Mouse (Mus musculus): ENCODE measurements around the gene Xylt1. TPM values are rescaled to one million over a fixed set of nuclear protein-coding genes. Genes with fewer than 3 reads are reported as not detected.

Xylt1 gene
- total RNA-seq, 1 experiment from 2014 or later, result 30.0 TPM

DNA sequence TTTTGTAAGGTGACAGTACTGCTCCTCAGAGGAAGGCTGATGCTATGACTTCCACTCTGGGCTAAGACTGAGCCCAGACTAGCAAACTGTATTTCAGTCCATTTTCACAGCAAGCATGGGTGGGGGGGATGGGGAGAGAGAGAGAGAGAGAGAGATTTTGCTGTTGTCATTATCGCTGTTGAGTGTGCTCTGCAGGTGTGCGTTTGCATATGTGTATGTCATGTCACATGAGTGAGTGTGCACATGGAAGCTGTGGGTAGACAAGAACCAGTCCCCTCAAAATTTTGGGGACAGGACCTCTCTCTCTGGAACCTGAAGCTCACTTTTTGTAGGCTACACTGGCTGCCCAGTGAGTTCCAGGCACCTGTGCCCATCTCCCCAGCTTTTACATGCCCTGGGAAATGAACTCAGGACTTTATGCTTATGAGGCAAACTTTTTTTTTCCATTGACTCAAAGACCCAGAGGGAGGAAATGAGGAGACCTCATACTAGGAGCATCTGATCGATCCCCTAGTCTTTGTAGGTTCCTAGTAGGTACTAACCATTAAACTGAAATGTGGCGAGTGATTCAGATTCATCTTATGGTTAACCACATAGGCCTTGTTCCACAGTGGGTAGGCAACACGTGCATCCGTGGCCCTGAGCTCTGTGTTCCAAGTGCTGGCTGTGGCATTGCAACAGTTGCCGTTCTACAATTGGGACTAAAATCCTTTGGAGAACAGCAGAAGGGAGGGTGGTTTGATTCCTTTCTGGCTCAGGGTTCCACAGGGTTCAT, 85.4 kb downstream of the Xylt1 start:
- ATAC-seq (replicated peaks; ENCODE audit: insufficient number of reproducible peaks, low FRiP score, low TSS enrichment, poor library complexity, severe bottlenecking), result no peak

DNA sequence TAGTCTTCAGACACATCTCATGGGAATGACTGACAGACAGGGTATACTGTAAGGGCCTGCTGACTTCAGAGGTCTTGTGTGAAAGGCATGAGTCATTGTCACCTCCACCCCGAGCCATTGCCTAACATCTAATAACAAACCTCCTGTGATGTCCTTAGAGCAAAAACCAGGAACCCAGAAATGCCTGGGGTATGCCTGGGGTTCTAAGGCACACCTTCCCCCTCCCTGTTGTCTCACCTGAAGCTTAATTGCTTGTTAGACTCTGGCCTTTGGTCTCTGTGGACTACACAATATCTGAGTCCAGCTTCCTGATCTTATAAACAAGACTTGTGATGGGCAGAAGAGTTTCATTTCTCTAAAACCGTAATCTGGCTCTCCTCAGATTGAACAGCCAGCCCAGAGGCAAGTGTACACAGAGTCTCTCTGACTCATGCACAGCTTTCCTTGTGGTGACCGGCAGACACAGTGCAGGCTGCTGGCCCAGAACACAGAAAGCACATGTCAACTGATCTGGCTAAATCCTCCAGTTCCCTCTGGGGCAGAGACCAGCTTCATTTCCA, 89.5 kb downstream of the Xylt1 start:
- ATAC-seq (replicated peaks; ENCODE audit: insufficient number of reproducible peaks, low FRiP score, low TSS enrichment, poor library complexity, severe bottlenecking), result peak; percentile 75

DNA sequence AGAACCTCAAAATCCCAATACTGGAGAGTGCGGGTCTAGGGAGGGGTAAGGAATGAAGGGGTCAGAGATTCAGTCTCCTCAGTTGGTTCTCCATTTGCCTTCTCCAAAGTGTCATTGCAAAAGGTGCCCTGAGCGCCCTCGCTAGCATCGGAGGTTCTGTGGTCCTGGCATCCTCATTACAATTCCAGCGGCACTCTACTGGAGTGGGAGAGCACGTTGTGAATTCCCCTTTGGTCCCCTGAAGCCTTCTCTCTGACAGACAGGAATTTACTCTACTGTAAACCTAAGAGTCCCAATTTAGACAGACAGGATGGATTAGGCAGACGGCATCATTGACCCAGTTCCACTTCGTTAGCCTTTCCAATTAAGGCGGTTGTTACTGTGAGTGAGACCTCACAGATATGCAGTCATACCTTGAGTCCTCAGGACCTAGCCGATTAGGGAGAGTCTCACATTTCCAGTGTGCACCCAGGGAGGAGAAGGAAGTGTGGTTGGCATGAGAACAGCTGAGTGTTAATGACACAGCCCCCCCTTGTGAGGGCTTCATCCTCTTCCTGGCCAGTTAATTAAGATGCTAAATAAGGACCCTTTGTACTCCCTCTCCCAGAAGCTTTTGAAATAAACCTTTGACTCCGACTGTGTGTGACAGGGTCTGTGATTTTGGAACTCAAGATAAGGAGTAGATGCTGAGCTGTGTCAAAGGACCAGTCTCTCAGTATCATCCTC, 91.4 kb downstream of the Xylt1 start:
- ATAC-seq (replicated peaks; ENCODE audit: insufficient number of reproducible peaks, low FRiP score, low TSS enrichment, poor library complexity, severe bottlenecking), result no peak

DNA sequence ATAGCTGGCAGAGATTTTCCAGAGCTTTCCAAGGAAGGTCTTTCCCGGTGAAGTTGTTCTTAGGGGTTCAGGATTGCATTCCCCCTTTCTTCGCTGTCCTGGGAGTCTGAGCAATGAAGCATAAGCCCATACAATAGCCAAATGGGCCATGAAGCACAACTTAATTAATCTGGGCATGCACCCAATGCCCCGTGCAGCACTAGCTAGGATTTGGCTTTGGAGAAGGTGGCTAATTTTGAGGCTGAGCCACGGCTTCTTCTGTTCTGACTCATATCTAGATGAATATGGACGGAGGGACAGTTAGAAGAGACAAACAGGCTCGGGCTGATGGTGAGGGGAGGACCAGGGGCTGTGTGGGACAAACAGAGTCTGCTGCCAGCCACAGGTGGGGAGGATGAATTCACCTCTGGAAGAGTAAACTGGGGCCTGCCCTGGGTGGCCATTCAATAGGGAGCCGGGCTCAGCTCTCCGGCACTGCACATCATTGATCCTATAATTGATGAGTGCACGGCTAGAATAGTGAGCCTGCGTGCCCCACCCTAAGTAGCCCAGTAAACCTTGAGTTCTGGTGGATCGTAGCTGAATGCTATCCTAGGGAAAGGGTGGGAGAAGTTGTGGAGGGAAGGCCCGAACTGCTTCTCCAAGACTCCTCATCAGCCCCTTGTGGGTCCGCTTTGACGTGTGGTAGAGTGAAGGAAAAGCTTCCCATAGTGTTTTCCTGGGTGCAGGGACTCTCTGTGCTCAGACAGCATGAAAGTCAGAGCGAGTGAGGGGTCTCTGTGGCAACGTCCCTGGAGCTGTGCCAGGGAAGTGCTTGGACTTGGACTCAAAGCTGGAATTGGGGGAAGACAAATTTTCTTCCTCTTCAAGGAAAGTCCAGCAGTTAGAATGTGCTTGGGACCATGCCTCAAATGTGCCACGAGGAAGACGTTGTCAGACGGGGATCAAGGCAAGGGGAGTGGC, 92.3 kb downstream of the Xylt1 start:
- ATAC-seq (replicated peaks; ENCODE audit: insufficient number of reproducible peaks, low FRiP score, low TSS enrichment, poor library complexity, severe bottlenecking), result no peak

DNA sequence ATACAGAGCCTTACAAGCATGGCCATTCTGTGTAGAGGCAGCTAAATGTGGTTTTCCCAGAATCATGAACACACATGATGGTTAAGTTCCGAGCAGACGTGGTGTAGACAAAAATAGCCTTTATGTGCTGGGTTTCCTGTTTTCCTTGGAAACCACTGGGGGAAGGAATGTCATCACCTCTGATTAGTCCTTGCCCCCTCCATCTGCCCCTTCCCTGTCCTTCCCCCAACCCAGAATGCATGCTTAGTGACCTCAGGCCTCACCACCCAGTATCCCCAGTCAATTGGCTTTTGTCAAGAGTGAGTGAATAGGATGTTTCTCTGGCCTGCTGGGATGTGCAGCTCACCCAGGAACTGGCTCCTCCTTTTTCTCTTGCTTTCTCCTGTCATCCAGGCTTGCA, 93.5 kb downstream of the Xylt1 start:
- no peak for ATAC-seq (replicated peaks; ENCODE audit: insufficient number of reproducible peaks, low FRiP score, low TSS enrichment, poor library complexity, severe bottlenecking)

DNA sequence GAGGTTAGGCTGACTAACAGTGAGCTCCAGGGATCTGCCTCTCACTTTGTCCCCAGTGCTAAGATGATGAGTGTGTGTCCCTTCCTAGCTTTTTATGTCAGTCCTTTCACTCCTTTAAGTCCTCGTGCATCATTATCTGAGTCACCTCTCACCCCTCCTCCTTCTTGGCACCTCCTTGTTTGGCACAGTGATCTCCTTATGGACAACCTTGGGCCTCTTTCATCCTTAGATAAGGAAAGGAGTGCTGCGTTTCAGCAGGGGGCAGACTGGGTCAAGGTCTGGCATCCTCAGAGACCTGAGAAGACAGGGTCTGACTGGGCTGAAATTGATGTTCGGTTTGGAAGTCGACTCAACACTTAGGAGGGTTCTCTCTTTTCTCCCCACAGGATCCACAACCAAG, 94.3 kb downstream of the Xylt1 start:
- ATAC-seq (replicated peaks; ENCODE audit: insufficient number of reproducible peaks, low FRiP score, low TSS enrichment, poor library complexity, severe bottlenecking), result no peak

DNA sequence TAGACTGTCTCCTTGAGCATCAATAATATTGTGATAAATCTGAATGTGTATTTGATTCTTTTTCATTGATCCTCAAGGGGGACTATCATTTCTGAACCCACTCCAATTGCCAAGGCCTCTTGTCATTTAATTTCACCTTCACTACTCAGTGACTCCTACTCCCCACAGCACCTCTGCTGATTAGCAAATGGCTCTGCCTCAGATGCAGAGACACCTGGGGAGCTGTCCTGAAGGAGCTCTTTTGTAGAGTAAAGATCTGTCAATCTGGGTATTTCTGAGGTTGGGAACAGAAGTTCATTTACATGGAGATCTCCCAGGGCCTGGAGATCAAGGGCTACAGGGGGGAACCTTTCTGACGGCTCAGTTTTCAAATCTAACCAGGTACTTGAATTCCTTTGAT, 98.2 kb downstream of the Xylt1 start:
- no peak for ATAC-seq (replicated peaks; ENCODE audit: insufficient number of reproducible peaks, low FRiP score, low TSS enrichment, poor library complexity, severe bottlenecking)

DNA sequence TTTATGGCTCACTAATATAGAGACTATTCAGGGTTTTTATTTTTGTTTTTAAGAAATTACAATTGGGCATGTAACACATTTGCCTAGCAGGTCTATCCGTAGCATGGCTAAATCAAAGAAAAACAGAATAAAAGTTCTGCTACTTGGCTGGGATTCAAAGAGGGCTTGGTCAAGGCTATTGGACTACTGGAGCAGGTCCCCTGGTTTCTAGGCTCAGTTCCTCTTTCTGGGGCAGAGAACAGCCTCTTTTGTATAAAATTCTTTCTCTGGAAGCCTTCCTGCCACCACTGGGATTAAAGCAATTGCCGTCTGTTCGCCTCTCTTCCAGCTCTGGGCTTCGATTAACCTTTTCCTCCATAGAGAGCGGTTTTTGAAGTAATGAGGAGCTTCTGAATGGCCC, 100.1 kb downstream of the Xylt1 start:
- ATAC-seq (replicated peaks; ENCODE audit: insufficient number of reproducible peaks, low FRiP score, low TSS enrichment, poor library complexity, severe bottlenecking), result no peak

DNA sequence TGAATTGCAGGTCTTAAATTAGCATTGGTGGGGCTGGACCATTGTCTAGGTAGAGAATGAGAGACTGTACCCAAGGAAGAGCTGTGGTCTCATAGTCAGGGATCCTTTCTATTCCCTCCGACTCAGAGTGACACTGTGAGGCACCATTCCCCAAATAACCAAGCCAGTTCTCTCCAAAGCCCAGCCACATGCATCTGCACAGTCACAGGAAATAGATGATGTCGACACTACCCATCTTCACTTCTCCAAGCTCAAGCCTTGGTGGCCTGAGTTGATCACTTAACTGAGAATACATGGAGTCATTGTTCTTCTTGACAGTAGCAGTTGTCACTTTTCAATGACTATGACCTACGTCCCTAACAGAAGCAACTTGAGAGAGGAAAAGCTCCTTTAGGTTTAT, 100.6 kb downstream of the Xylt1 start:
- peak; percentile 28; the same call in 1 of the 2 replicates for ATAC-seq (replicated peaks; ENCODE audit: insufficient number of reproducible peaks, low FRiP score, low TSS enrichment, poor library complexity, severe bottlenecking)

DNA sequence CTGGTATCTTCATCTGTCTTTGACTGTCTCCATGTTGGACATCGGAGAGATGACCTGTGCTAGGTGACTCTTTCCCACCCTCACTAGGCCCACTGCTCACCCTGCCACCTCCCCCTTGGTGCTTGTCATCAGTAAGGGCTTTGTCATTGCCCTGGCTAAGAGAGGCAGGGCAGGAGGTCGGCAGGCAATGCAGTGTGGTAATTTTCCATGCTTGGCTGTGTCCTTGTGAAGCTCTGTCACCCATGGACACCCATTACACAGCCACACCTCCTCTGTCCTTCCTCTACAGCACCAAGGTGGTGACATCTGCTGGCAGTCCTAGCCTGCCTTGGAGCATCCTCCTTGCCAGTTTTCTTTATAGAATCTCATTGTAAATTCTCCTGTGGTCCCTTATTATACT, 101.9 kb downstream of the Xylt1 start:
- ATAC-seq (replicated peaks; ENCODE audit: insufficient number of reproducible peaks, low FRiP score, low TSS enrichment, poor library complexity, severe bottlenecking), result no peak

DNA sequence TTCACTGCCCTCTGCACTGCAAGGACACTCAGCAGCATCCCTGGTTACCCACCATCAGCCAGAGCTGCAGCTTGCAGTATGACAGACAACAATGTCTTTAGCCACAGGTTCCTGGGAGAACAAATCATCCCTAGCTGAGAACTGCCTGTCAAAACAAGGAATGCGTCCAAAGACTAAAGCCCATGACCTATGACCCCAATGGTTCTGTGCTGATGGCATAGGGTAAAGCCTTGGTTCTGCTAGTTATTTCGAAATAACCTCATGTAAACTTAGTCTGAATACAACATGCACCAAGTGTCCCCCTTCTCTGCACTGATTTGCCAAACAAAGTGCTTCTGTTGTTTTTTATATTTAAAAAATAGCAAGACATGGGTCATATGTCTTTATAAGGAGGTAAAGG, 103.8 kb downstream of the Xylt1 start:
- ATAC-seq (replicated peaks; ENCODE audit: insufficient number of reproducible peaks, low FRiP score, low TSS enrichment, poor library complexity, severe bottlenecking), result 0 out of 2 replicates have a peak, but pooled peaks have one; percentile 1

DNA sequence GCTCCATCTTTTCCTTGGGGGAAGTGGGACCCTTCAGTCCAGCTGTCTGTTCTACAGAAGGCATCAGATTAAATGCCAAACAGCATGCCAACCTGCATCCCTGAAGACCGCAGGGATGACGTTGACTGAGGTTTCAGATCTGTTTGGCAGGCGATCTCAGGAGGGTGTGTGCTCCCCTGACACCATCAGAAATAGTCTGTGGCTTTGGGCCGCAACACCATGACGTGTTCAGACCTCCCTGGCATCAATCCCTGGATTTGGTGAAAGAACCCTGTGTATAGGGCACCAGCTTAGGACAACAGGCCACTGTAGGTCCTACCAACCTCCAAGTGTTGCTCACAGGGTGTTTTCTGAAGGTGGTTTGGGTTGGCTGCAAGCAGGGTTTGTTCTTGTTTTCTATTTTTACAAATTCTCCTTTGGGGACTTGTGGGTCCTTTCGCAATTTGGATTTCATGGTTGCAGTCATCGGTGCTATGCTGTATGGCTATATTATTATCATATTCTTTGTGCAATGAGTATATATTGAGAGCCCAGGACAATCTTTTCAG, 104.3 kb downstream of the Xylt1 start:
- peak; percentile 58 for ATAC-seq (replicated peaks; ENCODE audit: insufficient number of reproducible peaks, low FRiP score, low TSS enrichment, poor library complexity, severe bottlenecking)

DNA sequence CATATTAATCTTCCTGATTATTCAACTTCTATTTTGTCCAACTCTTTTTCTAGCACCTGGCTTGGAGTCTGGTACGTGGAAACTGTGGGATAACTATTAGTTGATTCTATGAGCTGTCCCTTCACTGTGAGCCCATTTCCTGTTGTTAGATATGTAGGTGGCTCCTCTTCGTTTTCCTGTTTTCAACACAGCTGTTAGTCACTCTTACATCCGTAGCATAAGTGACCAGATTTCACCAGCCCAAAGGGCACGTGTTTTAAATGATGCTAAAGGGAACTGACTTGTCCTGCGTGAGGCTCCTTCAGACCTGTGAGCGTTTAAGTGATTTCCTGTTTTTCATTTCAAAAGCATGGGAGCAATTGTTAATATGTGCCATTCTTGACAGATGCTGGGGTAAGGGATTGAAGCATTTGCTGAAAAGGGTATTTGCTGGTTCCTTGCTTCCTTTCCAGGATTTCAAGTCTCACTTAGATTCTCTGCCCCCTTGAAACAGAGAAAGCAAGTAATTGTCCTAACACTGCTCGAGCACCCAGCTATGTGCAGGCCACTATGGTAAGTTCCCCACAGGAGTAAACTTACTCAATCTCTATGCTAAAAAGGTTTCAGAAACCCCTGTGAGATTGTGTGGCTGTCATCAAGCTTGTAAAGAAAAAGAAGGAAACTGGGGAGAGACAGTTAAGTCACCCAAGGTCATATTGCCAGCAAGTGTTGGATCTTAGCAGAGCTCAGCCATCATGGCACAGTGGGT, 105.8 kb downstream of the Xylt1 start:
- ATAC-seq (replicated peaks; ENCODE audit: insufficient number of reproducible peaks, low FRiP score, low TSS enrichment, poor library complexity, severe bottlenecking), result peak; percentile 48

DNA sequence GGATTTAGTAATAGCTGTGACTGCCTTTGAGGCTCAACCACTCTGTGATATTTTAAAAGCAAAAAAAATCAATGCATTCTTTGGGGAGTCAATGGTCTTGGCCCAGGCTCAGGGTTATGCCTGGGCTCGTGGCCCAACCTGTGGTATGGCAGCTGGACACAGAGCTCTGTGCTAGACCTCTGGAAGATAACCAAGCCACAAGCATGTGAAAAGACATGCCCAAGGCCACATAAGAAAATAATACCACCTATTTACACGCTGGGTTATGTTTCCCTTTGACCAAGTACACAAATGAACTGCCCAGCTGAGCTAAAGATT, 106.4 kb downstream of the Xylt1 start:
- no peak for ATAC-seq (replicated peaks; ENCODE audit: insufficient number of reproducible peaks, low FRiP score, low TSS enrichment, poor library complexity, severe bottlenecking)

DNA sequence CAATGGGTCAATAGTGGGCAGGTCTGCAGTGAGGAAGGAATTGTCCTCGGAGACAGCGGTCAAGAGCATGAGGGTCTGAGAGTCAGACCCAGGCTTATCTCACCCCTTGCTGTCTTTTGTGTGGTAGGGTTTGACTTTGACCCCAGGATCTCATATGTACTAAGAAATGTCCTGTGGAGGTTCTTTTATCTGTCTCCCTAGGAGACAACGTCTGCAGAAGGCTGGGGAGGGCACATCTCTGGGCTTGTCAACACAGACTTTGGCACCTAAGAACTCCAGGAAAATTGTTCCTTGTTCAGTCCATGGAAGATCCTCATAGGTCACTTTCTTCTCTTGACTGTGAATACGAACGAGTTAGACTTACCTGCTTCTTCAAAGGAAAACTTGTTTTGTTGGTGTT, 109.2 kb downstream of the Xylt1 start:
- ATAC-seq (replicated peaks; ENCODE audit: insufficient number of reproducible peaks, low FRiP score, low TSS enrichment, poor library complexity, severe bottlenecking), result no peak

DNA sequence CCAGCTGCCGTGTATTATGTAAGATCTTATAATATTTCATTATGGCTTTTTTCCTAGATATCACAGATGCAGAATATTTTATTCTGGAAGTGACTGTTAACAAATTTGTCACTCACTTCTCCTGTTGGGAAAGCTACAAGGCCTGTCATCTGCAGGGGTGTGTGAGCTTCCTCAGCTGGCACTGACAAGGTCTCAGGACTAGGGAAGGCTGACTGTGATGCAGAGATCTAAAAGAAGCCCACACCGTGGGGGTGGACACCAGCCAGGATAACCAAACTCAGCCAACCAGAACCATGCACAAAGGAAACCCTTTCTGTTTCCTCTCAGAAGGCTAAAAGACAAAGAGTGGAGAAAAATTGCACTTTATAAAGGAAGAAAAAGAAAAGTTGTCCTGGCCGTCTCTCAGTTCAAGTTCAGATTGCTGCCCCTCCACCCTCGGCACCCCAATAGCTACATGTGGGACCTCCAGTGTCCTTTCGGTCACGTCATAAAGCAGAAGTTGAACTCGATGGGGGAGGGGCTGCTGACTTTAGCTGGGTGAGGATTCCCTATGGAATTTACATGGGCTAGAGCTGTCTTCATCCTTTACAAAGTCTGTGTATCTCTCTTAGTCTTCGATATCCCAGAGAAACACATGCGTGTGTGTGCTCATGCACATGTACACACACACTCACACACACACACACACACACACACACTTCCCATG, 109.9 kb downstream of the Xylt1 start:
- ATAC-seq (replicated peaks; ENCODE audit: insufficient number of reproducible peaks, low FRiP score, low TSS enrichment, poor library complexity, severe bottlenecking), result no peak

DNA sequence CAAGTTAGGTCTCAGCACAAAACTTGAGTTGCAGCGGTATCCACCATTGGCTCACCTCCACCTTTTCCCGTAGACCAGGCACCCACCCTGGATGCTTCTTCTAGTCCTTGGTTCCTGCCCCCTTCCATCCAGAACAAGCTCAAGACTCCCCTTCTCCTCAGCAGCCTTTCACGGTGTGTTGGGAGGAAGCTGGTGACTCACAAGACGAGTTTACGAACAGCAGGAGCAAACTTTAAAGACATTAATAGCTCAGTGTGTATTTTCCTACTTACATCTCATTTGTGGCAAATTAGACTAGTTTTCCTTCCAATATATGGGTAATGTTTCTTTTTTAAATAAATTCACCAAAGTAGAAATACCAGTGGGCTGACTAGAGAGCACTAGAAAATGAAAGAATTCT, 110.7 kb downstream of the Xylt1 start:
- no peak for ATAC-seq (replicated peaks; ENCODE audit: insufficient number of reproducible peaks, low FRiP score, low TSS enrichment, poor library complexity, severe bottlenecking)

DNA sequence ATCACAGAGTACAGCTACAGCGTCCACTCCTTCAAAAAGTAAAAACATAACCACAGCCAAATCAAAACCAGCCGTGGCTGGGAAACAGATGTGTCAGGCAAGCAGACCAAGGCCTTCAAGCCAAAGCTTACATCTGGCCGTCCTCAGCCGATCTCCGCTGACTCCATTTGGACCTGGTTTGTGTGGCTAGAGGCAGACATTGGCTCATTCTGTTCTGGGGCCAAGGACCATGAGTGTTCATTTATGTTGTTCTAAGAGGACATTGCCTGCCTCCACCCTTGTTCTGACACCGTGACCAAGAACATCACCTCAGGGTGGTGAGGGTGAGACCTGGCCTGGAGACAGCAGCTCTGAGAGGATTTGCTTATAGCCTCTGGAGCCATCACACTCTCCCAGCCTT, 113.4 kb downstream of the Xylt1 start:
- ATAC-seq (replicated peaks; ENCODE audit: insufficient number of reproducible peaks, low FRiP score, low TSS enrichment, poor library complexity, severe bottlenecking), result no peak
